Mouse (Mus musculus) urinary bladder, postnatal 14 days (tissue): Measurements from ENCODE around the gene Topbp1.
"Not testable (repeated sequence)": the region's sequence is repeated elsewhere in the genome, so short reads cannot be mapped to it uniquely, and the experiment has no call there.

Experiments used
- DNase-seq: peaks from one replicate; pipeline ENCODE4 v3.0.0; 2021; ENCODE audit warnings: low spot score

Gene Topbp1

DNA sequence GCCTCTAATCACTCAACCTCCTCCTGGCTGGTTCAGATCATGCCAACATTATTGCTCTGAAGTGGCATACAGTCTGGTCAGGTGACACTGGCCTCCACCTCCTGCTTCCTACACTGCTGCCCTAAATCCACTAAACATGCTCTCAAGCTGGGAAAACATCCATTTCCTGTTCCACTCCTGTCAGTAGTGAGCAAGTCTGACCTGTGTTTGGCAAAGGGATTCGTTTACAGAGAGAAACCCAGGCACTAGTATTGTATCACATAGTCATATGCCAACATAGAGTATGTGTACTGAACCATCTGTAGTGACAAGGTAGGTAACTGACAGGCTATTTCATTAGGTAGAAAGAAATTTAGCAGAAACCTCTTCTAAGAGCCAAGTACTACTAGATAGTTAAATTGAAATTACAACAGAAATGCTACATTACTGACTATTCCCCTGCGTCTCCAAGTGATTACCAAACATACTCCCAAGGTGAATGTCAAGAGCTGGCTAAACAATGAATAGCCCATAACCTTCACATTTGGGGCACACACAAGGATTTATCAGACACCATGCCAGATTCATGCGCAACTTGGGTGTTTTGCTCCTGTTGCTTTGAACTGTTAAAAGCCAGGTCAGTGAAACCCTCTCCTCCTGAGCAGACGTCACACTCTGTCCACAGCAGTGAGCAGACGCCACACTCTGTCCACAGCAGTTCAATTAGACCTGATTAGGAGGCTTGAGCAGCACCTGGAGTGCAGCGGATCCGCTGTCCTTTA, 48.7 kb downstream of the Topbp1 start:
- not testable (repeated sequence) for DNase-seq

DNA sequence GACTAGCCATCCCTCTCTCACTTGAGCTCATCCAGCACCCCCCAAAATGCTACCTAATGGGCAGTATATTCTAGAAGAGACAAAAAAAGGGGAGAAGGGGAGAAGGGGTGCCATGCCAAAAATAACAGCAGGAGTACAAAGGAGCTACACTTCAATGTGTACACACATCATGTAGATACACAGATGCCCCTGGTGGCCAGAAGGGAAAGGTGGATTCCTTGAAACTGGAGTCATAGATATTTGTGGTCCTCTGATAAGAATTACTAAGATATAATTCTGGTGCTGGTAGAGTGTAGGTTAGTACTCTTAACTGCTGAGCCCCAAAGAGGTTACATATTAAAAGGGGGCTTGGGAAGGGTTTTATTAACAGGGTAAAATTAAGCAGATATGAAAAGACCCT, 52.9 kb downstream of the Topbp1 start:
- DNase-seq, result no peak

DNA sequence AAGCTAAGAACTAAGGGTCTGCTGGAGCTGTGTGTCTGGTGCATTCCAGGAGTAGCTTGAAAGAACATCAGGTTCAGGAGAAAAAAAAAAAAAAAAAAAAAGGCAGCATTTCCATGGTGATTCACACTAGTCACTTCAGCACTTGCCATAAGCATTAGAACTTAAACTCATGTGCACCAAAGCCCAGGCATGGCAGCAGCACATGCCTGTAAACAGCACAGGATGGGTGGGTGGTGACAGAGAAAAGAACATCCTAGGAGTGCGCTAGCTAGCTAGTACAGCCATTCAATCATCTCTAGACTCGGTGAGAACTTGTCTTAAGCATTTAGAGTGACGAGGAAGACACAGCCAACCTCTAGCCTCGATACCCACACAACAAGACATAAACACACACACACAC, 53.5 kb downstream of the Topbp1 start:
- DNase-seq, result no peak

DNA sequence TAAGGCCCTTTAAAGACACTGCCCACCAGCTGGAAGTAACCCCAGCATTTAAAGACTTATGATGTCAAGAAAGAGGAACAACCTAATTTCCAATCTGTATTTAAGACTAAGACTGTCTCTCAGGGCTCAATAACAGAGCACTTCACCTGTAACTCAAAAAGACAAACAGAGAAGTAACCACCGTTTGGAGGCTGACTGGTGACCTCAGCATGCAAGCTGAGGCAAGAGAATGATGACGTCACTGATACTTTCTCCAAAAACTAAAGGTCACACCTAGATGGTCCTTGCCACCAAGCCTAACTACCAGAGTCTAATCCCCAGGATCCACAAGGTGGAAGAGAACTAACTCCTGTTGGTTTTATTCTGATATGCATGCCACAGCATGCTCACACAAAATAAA, 55.6 kb downstream of the Topbp1 start:
- no peak for DNase-seq

DNA sequence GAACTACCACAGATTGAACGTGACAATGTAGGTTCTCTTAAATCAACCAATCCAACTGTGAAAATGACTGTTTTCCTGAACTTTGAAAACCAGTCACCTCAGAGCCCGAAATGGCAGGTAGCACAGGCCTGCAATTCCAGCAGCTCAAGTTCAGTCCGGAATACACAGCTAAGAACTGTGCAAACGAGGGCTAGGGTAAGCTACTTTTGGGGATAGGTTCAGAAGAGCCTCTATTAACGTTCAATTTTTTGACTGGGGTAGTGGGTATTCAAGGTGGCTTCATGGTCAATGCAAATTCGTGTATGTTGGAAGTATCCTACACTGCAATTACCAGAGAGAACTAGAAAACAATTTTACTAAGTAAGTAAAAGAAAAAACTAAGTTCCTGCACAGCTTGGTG, 58.1 kb downstream of the Topbp1 start:
- no peak for DNase-seq

DNA sequence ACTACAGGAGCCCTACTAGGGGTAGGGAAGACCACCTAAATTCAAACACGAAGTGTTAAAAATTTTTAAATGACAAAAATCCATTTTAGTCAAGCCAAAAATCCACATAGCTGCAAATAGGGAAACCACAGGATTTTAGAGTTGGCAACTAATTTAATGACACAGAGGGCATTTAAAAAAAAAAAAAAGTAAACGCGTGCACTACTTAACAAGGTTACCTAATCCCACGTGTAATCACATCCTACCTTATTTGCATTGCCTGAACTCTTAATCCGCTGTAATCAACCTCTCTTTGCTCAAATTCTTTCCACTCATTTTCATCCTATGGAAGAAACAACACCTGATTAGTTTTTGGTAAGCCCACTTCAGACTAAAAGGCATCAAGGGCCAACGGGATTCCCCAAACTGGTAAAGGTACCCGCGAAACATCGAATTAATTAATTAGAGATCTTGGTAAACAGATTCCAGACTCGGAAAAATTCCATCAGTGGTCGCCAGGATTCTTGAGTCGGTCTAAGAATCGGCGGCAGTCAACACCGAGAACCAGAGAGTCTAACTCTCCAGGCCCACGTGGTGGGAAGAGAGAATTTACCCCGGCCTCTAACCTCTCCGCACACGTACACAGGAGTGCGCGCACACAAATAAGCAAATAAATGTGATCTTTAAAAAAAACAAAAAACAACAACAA, 58.9 kb downstream of the Topbp1 start:
- DNase-seq, result no peak

DNA sequence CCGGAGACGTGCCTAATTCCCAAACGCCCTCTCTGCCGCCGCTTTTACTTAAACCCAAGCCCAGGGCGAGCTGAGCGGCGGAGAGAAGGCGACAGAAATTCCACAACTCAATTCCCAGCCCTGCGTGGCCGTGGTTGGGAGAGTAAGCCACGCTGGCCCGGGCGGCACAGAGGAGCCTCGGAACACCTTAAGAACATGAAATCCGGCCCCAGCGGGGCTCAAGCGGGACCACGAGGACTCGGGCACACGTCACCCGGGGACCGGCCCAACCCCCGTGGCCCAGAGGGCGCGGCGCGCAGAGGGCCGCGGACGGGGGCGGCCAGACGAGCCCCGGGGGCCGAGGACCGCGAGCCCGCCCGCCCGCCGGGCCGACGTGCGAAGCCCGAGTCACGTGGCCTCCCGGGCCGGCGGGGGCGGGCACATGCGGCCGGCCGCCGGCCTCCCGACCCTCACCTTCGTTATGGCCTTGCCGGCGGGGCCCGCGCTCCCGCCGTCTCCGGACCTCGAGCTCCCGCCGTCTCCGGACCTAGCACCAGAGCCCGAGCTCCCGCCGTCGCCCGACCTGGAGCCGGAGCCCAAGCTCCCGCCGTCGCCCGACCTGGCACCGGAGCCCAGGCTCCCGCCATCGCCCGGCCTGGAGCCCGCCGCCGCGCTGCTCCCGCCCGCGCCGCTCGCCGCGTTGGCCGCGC, 59.7 kb downstream of the Topbp1 start:
- DNase-seq, result peak; percentile 65

DNA sequence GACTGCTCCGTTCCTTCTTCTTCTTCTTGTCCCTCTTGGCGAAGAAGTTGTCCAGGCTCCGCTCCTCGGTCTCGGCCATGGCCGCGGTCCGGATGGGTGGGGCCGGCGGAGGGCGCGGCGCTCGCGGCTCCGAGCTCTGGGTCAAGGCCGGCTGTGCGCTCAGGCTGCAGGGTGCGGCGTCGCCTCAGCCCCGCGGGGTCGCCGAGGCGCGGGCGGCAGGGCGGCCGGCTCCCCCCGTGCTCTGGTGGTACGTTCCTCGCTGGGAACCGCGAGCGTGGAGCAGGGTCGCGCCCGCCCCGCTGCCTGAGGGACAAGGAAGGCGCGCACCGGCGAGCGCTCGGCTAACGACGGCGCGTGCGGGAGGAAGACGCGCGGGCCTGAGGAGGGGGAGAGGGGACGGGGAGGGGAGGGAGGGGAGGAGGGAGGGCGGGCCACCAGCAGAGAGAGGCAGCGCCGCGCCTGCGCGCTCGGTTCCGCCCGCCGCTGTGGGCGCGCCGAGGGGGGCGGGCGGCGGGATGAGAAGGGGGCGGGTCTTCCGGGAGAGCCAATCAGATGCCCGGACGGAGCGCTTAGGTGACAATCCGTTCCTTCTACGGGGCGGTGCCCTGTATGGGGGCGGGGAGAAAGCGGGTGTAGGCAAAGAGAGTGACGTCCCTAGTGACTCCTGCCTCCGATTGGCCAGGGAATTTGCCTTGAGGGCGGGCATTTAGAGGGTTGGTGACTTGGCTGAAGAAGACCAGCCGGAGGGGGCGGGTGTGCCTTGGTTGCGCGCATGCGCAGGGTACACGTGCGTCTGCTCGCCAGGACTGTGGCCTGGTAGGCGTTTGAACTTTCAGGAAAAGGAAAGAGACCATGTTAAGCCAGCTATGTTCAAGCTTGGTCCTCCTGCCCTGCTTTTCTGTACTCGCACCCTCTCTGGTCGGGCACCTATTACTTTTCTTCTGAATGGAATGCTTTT, 60.6 kb downstream of the Topbp1 start, which contains the start of gene Cdv3:
TSS of gene Cdv3 (minus strand) at position 551 of the 958 bp plus-strand sequence.
- peak; percentile 99 for DNase-seq

DNA sequence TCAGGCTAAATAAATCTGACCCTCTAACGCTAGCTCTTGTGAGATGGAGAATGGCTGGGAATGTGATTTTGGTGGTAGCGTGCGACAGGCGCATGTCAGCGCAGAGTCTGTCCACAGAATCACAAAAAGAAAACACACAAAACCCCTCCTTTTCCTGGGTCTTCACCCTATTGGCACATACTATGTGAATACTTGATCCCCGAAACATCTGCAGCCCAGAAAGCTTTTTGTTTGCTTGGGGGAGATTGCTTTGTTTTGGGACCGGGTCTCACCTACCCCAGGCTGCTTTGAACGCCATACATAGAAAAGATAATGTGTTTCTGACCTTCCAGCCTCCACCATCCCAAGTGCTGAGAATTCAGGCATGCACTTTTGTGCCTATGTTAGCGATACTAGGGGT, 61.3 kb downstream of the Topbp1 start:
- no peak for DNase-seq

DNA sequence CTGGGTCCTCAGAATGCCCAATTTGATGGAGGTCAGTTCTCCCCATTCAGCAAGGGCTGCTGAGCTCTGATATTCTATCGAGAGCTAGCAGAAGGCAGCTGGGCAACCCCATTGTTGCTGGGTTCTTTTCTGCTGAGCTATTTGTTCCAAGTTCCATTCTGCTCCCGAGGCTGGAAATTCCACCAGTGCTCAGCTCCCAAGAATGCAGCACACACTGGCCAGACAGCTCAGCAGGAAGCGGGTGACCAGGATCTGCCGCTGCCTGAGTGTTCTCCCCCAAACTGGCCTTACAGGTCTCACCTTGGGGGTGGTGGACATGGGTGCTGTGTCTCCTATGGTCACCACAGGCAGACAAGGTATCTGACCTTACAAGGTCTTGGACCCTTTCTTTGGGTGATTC, 64.9 kb downstream of the Topbp1 start:
- no peak for DNase-seq

DNA sequence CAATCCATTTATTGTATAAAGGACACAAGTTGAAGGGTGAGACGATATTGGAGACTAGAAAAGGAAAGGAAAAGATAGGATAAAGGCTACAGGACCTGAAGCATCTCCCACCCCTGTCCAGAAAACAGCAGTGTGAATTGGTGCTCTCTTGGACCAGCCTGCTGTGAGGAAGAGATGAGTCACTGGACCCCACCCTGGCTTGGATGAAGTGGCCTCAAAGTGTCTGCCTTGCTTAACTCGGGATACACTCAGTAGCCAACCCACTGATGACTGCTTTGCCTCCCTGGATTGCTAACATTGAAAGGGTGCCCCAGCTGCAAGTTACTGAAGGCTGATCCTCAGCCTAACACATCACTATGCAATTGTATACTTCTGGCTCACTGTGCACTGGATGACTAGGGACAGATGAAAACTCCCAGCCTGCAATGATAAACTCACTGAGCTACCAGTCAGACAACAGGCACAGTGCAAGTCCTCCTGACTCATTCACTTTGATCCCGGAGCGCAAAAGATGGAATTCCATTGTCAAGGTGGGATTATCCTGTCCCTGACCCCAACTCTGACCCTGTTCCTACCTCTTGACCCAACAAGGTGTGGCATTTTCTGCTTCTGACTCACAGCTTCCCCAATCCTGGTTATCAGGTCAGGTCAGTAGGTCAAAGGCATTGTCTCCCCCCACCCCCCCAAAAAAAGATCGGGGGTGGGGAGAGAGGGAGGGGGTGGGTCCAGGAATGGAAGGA, 67.4 kb downstream of the Topbp1 start:
- peak; percentile 45 for DNase-seq

DNA sequence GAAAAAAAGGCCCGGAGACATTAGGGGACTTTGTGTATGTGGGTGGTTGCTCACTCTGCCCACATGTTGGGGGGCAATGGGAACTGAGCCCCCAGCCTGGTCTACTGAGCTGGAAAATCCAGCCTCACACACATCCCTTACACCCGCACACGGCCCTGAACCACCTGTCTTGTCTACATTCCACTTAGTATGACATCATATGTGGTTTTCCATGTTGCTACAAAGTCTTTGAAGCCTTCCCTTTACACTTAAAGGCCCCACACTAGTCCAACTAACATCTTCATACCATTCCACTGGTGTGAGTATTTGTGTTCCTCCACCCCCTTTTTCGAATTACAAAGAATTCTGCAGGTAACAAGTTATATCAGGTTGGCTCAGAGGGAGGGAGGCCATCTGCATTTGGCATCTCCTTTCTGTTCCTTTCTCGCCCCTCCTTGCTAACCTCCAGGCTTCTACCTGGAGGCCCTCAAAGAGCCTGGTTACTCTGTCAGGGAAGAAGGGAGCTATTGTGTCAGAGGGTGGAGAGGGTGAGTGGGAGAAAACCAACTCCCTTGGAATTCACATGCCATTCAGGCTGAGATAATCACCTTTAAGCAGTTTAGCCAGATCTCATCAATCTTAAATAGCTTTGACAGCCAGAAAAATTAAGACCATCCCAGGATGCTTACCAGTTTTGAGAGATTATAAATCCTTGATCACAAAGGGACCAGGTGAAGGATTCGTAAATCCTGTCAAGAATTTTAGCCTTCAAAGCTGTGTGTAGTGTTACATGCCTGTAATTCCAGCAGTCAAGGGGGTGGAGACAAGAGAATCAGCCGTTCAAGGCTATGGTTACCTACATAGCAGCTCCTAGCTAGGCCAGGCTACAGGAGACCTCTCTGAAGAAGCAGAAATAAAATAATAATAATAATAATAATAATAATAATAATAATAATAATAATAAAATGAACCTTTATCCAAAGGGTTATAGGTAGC, 71.6 kb downstream of the Topbp1 start:
- DNase-seq, result no peak

DNA sequence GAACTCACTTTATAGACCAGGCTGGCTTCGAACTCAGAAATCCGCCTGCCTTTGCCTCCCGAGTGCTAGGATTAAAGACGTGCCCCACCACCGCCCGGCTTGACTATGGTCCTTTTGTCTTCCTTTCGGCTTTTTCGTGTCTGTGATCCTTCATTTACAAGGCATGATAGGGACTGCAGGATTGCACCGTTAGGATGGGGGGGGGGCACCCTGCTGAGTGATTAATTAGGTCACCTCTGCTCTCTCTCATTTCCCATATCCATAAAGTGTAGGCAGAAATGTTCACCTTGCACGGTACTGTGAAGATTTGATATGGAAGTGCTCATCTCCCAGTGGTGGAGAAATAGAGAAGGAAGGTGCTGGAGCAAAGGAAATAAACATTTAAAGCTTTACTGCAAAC, 73.7 kb downstream of the Topbp1 start:
- DNase-seq, result no peak

DNA sequence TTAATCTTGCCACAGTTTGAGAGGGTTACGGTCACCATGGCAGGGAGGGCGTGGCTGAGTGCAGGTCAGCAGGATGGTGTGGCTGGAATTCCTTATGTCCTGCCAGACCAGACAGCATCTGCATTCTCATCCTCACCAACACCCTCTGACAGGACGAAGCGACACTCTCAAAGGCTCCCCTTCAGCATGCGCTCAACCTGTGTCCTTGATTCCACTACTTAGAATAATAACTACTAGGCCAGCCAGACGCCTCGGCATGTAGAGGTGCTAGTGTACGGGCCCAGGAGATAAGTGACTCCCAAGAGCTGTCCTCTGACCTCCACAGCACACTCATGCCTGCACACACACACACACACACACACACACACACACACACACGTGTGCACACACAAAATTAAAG, 74.2 kb downstream of the Topbp1 start:
- no peak for DNase-seq

DNA sequence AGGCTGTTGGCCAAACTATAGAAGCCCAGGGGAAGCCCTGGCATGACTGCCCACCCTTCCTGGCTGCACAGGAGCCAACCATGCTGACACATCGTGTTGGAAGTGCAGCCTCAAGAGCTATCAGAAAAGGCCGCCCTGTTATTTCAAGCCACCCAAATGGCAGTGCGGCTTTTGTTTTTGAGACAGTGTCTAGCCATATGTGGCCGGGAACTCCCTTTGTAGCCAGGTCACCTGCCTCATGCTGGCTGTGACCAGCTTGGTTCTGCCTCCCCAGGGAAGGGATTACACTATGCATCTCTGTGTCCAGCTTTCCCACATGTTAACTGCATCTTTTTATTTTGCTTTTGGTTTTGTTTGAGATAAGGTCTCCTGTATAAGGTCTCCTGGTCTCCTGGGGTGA, 75.6 kb downstream of the Topbp1 start:
- DNase-seq, result no peak

DNA sequence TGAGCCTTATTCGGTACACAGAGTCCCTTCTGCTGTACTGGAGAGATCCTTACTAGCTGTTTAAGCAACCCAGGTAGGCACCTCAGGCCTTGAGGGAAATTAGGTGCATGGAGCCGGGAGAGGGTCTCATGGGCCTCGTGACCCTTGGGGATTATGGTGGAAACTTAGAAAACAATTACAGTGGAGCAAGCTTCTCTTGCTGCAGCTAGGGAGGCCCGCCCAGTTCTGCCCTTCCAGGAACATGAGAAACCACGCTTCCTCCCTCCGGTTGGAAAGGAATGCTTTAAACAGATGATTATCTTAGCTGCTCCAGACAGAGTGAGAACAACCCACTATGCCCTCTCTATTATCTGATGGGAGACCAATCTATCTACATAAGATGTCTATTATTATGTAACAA, 78.0 kb downstream of the Topbp1 start:
- DNase-seq, result peak; percentile 28

DNA sequence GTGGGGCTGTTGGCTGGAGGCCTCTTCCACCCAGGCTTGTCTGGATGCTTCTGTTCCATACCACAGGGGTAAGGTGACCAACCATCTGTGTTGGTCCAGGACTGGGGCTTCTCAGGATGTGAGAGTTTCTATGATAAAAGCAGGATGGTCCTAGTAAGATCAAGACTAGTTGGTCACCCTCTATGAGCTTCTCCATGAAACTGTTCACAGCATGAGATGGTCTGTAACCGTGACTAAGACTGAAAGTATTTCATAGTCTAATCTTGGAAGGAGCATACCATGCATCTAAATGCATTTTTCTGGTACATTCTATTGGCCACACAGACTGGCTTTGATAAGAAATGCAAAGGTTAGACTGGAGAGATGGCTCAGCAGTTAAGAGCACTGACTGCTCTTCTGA, 78.6 kb downstream of the Topbp1 start:
- no peak for DNase-seq

DNA sequence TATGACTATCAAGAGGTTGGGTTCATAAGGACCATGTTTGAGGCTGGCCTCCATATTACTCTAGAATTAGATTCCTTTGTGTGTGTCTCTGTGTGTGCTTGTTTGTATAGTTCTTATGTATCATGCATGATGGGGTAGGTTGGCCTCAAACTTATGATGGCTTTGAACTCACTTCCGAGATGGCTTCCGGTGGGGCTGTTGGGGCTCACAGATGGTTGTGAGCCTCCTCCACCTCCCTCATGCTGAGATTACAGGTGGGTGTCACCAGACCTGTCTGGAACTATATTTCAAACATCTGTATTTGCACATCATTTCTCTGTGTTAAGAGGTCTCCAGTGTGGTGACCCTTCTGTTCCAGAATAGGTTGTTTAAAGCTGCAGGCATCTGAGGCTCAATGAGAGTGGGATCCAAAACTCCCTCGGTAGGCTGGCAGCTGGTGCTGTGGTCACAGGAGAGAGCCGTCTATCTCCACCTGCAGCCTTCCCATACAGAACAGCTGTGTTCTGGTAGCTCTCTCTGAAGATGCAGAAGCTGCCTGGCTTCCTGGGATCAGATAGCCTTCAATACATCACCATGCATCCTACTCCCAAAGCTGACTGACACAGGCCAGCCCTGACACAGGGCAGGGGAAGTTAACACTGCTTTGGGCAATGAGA, 79.3 kb downstream of the Topbp1 start:
- no peak for DNase-seq

DNA sequence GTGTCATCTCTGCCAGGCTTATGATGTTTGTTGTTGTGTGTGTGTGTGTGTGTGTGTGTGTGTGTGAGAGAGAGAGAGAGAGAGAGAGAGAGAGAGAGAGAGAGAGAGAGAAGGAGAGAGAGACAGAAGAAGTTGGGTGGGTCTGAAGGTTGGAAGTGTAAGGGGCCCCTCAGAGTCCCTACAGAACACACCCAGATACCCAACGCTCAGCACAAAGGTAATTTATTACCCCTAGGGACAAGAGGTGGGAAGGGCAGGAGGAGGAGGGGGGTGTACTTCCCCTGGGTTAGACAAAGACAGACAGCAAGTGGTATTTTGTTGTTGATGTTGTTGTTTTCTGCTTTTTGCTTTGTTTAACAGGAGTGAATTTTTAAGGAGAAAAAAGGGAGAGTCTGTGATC, 80.6 kb downstream of the Topbp1 start:
- no peak for DNase-seq

DNA sequence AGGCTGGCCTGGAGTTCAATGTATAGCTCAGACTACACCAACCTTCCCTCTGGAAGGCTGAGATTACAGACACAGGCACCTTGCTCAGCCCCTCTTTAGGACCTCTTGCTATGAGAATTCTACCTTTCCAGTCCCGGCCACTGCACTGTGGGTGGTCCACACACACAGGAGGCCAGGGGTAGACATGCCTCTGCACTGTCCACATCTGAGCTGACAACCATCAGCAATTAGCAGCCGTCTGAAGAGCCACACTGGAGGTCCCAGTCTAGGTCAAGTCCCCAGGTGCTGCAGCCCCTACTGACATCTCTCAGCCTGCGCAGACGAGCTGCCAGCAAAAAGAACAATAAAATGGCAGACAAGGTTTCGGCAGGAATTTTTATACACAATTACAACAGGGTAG, 81.6 kb downstream of the Topbp1 start:
- DNase-seq, result no peak
